Mouse (Mus musculus) brain, embryonic 18.5 days (tissue): Measurements from ENCODE around the gene Dagla.

Experiments
- DNase-seq: peaks from one replicate; pipeline ENCODE4 v3.0.0-alpha.2; 2012; ENCODE audit warnings: low read depth, low spot score

Gene Dagla

GRCm38 (mm10) chr19:10304810-10305544, at the start of gene Dagla:
Gene Dagla (minus strand): TSS chr19:10304877.
- DNase-seq, result peak; percentile 46

GRCm38 (mm10) chr19:10352218-10352617, 47.5 kb upstream of the Dagla start:
- DNase-seq, result no peak

- no peak for DNase-seq
Measured at GRCm38 (mm10) chr19:10347628-10348273, 43.1 kb upstream of the Dagla start.

- DNase-seq, result no peak
Measured at GRCm38 (mm10) chr19:10345696-10346095, 41.0 kb upstream of the Dagla start.

GRCm38 (mm10) chr19:10343866-10344265, 39.2 kb upstream of the Dagla start:
- no peak for DNase-seq

- DNase-seq, result peak; percentile 58
Measured at GRCm38 (mm10) chr19:10341817-10342439, 37.3 kb upstream of the Dagla start.

- DNase-seq, result no peak
Measured at GRCm38 (mm10) chr19:10341152-10341551, 36.5 kb upstream of the Dagla start.

GRCm38 (mm10) chr19:10340661-10341060, 36.0 kb upstream of the Dagla start:
- DNase-seq, result no peak

- DNase-seq, result no peak
Measured at GRCm38 (mm10) chr19:10339271-10339670, 34.6 kb upstream of the Dagla start.

GRCm38 (mm10) chr19:10338724-10339123, 34.0 kb upstream of the Dagla start:
- DNase-seq, result no peak

- DNase-seq, result no peak
Measured at GRCm38 (mm10) chr19:10334467-10334866, 29.8 kb upstream of the Dagla start.

- no peak for DNase-seq
Measured at GRCm38 (mm10) chr19:10333545-10334252, 29.0 kb upstream of the Dagla start.

GRCm38 (mm10) chr19:10331706-10332105, 27.0 kb upstream of the Dagla start:
- DNase-seq, result no peak

- no peak for DNase-seq
Measured at GRCm38 (mm10) chr19:10329033-10329432, 24.4 kb upstream of the Dagla start.

- DNase-seq, result no peak
Measured at GRCm38 (mm10) chr19:10326609-10327008, 21.9 kb upstream of the Dagla start.

GRCm38 (mm10) chr19:10323860-10324259, 19.2 kb upstream of the Dagla start:
- DNase-seq, result no peak

- DNase-seq, result no peak
Measured at GRCm38 (mm10) chr19:10323362-10323837, 18.7 kb upstream of the Dagla start.

GRCm38 (mm10) chr19:10317795-10318194, 13.1 kb upstream of the Dagla start:
- no peak for DNase-seq

GRCm38 (mm10) chr19:10317358-10317757, 12.7 kb upstream of the Dagla start:
- DNase-seq, result no peak

GRCm38 (mm10) chr19:10316956-10317355, 12.3 kb upstream of the Dagla start:
- DNase-seq, result no peak

- no peak for DNase-seq
Measured at GRCm38 (mm10) chr19:10312072-10312471, 7.4 kb upstream of the Dagla start.

- DNase-seq, result no peak
Measured at GRCm38 (mm10) chr19:10308990-10309389, 4.3 kb upstream of the Dagla start.
